ENCODE assay signal across 23 mouse cellular contexts in the genomic region with DNA sequence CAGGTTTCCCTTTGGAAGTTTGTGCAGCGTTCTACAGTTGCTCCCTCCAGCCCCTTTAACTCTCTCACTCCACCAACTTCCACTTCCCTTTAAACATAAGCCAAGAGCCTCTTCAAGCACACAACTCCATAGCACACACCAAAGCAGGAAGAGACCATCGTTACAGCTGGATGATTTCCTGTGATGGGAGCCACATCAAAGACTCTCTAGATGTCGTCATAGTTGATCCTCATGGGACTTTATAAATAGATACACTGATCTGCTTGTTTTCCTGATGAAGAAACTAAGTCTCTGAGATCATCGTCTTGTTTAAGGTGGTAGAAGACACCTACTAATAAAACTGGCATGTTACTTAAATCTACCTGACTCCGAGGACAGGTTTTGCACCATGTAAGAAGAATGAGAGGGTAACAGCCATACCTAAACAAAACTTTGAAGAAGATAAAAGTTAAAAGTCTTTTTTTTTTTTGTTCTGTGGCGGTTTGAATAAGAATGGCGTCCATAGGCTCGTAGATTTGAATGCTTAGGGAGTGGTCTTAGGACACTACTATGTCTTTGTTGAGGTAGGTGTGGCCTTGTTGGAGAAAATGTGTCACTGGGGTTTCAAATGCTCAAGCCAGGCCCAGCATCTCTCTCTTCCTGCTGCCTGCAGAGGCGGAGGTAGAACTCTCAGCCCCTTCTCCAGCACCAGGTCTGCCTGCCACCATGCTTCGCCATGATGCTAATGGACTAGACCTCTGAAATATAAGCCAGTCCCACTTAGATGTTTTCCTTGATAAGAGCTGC.
DNase-seq lines count a peak whose midpoint lies in the region; ATAC-seq and TF ChIP-seq lines count a peak whose summit lies in the region.
"Had no signal": no experiment of that assay in that cellular context is flagged by ENCODE, and none has a peak within 500 bp of the region (broad histone marks: within the 10 kb centered on the region; RNA-seq: fewer than 3 reads in every experiment).

No protein-coding gene starts in this region.

- H3K36me3 ChIP-seq in lung, embryonic 14.5 days (ENCODE audit: insufficient read depth), result no peaks in the 10 kb centered on the region
- H3K36me3 ChIP-seq in splenic B cell, adult 2 months (ENCODE audit: control insufficient read depth, insufficient read depth, low read length, poor library complexity, severe bottlenecking), result no peaks in the 10 kb centered on the region
- H3K36me3 ChIP-seq: embryonic facial prominence, embryonic 13.5 days; heart, embryonic 13.5 days had no signal

- 77% methylated on average over 10 of the region's 10 CpGs for WGBS in lung, embryonic 14.5 days

- H3K27ac ChIP-seq in lung, embryonic 14.5 days (ENCODE audit: low read depth), result no peak overlapping the region
- H3K27ac ChIP-seq: embryonic facial prominence, embryonic 13.5 days; forebrain, embryonic 13.5 days; gastrocnemius, adult 2 months; heart, embryonic 13.5 days had no signal

- intact Hi-C loops in left cerebral cortex, postnatal 36 days (cut with DNase I), result no loop called here

- no peak for TF ChIP-seq CTCF in lung, embryonic 14.5 days (IDR thresholded peaks at IDR 0.05; ENCODE audit: low read depth)

- ATAC-seq in lung, embryonic 14.5 days (ENCODE audit: insufficient read depth), result no peak
- ATAC-seq: CD4-positive, CD25-positive, alpha-beta regulatory T cell, adult 4 months; forebrain, embryonic 13.5 days; hindbrain, embryonic 16.5 days; inflammation-experienced regulatory T-cells, adult 6 months; Patski had no signal

- H3K4me2 ChIP-seq in lung, embryonic 14.5 days, result no peak overlapping the region
- H3K4me2 ChIP-seq: embryonic facial prominence, embryonic 13.5 days; forebrain, embryonic 13.5 days; heart, embryonic 13.5 days had no signal

- no peaks in the 10 kb centered on the region for H3K27me3 ChIP-seq in lung, embryonic 14.5 days (ENCODE audit: insufficient read depth, low read length)
- no peaks in the 10 kb centered on the region for H3K27me3 ChIP-seq in splenic B cell, adult 2 months (ENCODE audit: control insufficient read depth, insufficient read depth, low read length, poor library complexity, severe bottlenecking)
- H3K27me3 ChIP-seq: embryonic facial prominence, embryonic 13.5 days; forebrain, embryonic 13.5 days; heart, embryonic 13.5 days; Patski had no signal

- H3K4me3 ChIP-seq in lung, embryonic 14.5 days (ENCODE audit: low read depth, low read length), result no peak overlapping the region
- H3K4me3 ChIP-seq: embryonic facial prominence, embryonic 13.5 days; forebrain, embryonic 13.5 days; gastrocnemius, adult 2 months; heart, embryonic 13.5 days had no signal

- H3K9me3 ChIP-seq in lung, embryonic 14.5 days (ENCODE audit: low read depth, low read length), result no peaks in the 10 kb centered on the region
- H3K9me3 ChIP-seq: forebrain, embryonic 13.5 days had no signal

- peak; percentile 13 for DNase-seq in lung, embryonic 14.5 days
- DNase-seq in lung, postnatal 25 days (ENCODE audit: low spot score), result no peak
- DNase-seq in ES-CJ7 (ENCODE audit: low read depth, low spot score), result peak; percentile 51
- peak; percentile 7 for DNase-seq in c-Kit-positive CD71-negative TER-119-negative erythroid progenitor cells, embryonic 14.5 days (ENCODE audit: low read depth)
- DNase-seq in splenic B cell, adult 2 months (ENCODE audit: low read depth, low spot score), result peak; percentile 78
- no peak for DNase-seq in thymus, postnatal 4 days
- no peak for DNase-seq in left cerebral cortex, postnatal 36 days (ENCODE audit: low spot score in 2 of 2)
- DNase-seq: adrenal gland, adult 8-10 months; adrenal gland, postnatal 36 days; cerebellum, adult 11 months; cerebellum, adult 8-10 months; cerebellum, postnatal 14 days; embryo, embryonic 11 days; gastrocnemius, adult 2 months; gastrocnemius, postnatal 25 days; heart, postnatal 36 days had no signal

- no peak overlapping the region for H3K9ac ChIP-seq in lung, embryonic 14.5 days
- H3K9ac ChIP-seq: embryonic facial prominence, embryonic 13.5 days; forebrain, embryonic 13.5 days; heart, embryonic 13.5 days had no signal

- H3K4me1 ChIP-seq in lung, embryonic 14.5 days (ENCODE audit: insufficient read depth), result no peaks in the 10 kb centered on the region
- H3K4me1 ChIP-seq: forebrain, embryonic 13.5 days; heart, embryonic 13.5 days had no signal

Comparison
In these comparisons a context has a peak if more than half of its experiments do, and no peak if none do; other contexts are left out.
1. DNase-seq: peak in lung, embryonic 14.5 days (single experiment), ES-CJ7 (single experiment), c-Kit-positive CD71-negative TER-119-negative erythroid progenitor cells, embryonic 14.5 days (single experiment) and splenic B cell, adult 2 months (single experiment); none in lung, postnatal 25 days (single experiment), thymus, postnatal 4 days (single experiment) and left cerebral cortex, postnatal 36 days (0 of 2).